Mouse (Mus musculus) hindbrain, embryonic 11.5 days (tissue): ENCODE data around the gene Elmo1. TPM values are rescaled to one million over a fixed set of nuclear protein-coding genes. Genes with fewer than 3 reads are reported as not detected.
A peak's percentile ranks its signal among the peaks of the same experiment; 100 is the strongest.

Experiments used
- ATAC-seq: fragments of 200-750 bp; cut with Nextera tagmentation; 2 replicates; pipeline ENCODE4 v1.8.0; 2017; ENCODE audit warnings: mild to moderate bottlenecking, moderate TSS enrichment, moderate library complexity; ENCODE audit not compliant: low FRiP score
- DNase-seq: peaks from one replicate; pipeline ENCODE4 v3.0.0-alpha.2; 2015; ENCODE audit warnings: low spot score
- H3K27ac ChIP-seq: fragments of 300-500 bp; sonication (generic); 2 replicates; pipeline ENCODE4 v1.5.1; 2014; ENCODE audit warnings: mild to moderate bottlenecking, low read depth, low read length
- H3K27me3 ChIP-seq: fragments of 300-500 bp; sonication (generic); 2 replicates; pipeline ENCODE4 v1.6.1; 2014; ENCODE audit warnings: mild to moderate bottlenecking, low read length, moderate library complexity, mixed read lengths; ENCODE audit not compliant: control insufficient read depth, insufficient read depth
- H3K36me3 ChIP-seq: fragments of 300-500 bp; sonication (generic); 2 replicates; pipeline ENCODE4 v1.6.1; 2014; ENCODE audit warnings: mild to moderate bottlenecking, low read length, moderate library complexity, mixed read lengths; ENCODE audit not compliant: control insufficient read depth, insufficient read depth
- H3K4me1 ChIP-seq: fragments of 300-500 bp; sonication (generic); replicated peaks from 2 replicates; pipeline ENCODE4 v1.6.1; 2014; ENCODE audit warnings: low read length, mixed read lengths; ENCODE audit not compliant: control insufficient read depth, insufficient read depth
- H3K4me2 ChIP-seq: fragments of 300-500 bp; sonication (generic); replicated peaks from 2 replicates; pipeline ENCODE4 v1.6.1; 2014; ENCODE audit warnings: mild to moderate bottlenecking, low read depth, low read length
- H3K4me3 ChIP-seq: fragments of 300-500 bp; sonication (generic); 2 replicates; pipeline ENCODE4 v1.5.1; 2014; ENCODE audit warnings: low read depth, low read length
- H3K9ac ChIP-seq: fragments of 300-500 bp; sonication (generic); 2 replicates; pipeline ENCODE4 v1.6.1; 2014; ENCODE audit warnings: low read depth, low read length
- H3K9me3 ChIP-seq: fragments of 300-500 bp; sonication (generic); 2 replicates; pipeline ENCODE4 v1.6.1; 2016; ENCODE audit warnings: low read length; ENCODE audit not compliant: control insufficient read depth
- WGBS: fragments of 180-500 bp; shearing (Covaris S2); extraction: QIAGEN DNeasy Blood & Tissue Kit; methylation state at CpG from one replicate; pipeline ENCODE4 v1.1.7; 2014; 5-methylcytosine and 5-hydroxymethylcytosine counted together
- polyA plus RNA-seq: library from polyadenylated mRNA; unstranded; fragments of >200 nt; fragmentation: Nextera tagmentation; extraction: Ambion mirVana; gene quantifications from 2 replicates; pipeline ENCODE4 v1.2.1, GENCODE M21; 2014

Elmo1 gene
- polyA plus RNA-seq, 1 experiment from 2014 or later, result 22.9 TPM

GRCm38 (mm10) chr13:20523671-20524070 lies 433.3 kb downstream of the Elmo1 start:
- Histone ChIP-seq H3K4me1 (no peaks in the 10 kb centered on the region), H3K9ac (no peak overlapping the region), H3K9me3 (no peaks in the 10 kb centered on the region), H3K27me3 (no peaks in the 10 kb centered on the region), H3K4me3 (no peak overlapping the region), H3K36me3 (no peaks in the 10 kb centered on the region), H3K27ac (no peak overlapping the region), H3K4me2 (no peak overlapping the region)
- ATAC-seq (no peak), DNase-seq (no peak)
- 72% methylated on average over 1 of the region's 1 CpGs for WGBS

- no peaks in the 10 kb centered on the region for H3K27me3 ChIP-seq
- no peak for ATAC-seq
- no peaks in the 10 kb centered on the region for H3K36me3 ChIP-seq
- H3K4me3 ChIP-seq, result no peak overlapping the region
- 81% methylated on average over 4 of the region's 4 CpGs for WGBS
- no peaks in the 10 kb centered on the region for H3K9me3 ChIP-seq
- DNase-seq, result no peak
- no peaks in the 10 kb centered on the region for H3K4me1 ChIP-seq
- no peak overlapping the region for H3K27ac ChIP-seq
- H3K9ac ChIP-seq, result no peak overlapping the region
- no peak overlapping the region for H3K4me2 ChIP-seq
Measured at GRCm38 (mm10) chr13:20525844-20526243, 435.4 kb downstream of the Elmo1 start.

DNA sequence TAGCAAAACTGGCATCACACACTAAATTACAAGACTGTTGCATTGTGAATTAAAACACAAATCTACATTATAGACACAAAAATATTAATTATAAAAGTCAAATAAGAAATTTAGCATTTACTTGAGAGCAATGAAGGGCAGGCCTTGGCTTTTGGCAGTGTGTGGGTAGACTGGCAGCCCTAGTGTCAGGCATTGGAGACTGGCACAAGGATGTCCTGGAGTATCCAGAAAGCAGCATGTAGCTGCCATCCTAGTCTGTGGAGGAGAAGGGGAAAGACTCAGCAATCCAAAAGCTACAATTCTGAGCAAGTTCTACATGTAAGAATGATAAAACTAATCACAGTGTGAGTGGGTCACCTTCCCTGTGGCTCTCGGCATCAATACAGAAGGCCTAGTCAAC lies 446.7 kb downstream of the Elmo1 start:
- Histone ChIP-seq H3K36me3 (no peaks in the 10 kb centered on the region), H3K27me3 (no peaks in the 10 kb centered on the region), H3K4me1 (no peaks in the 10 kb centered on the region), H3K27ac (no peak overlapping the region), H3K9me3 (no peaks in the 10 kb centered on the region), H3K9ac (no peak overlapping the region), H3K4me2 (no peak overlapping the region), H3K4me3 (no peak overlapping the region)
- 88% methylated on average over 1 of the region's 1 CpGs for WGBS
- ATAC-seq (no peak), DNase-seq (no peak)

- no peaks in the 10 kb centered on the region for H3K36me3 ChIP-seq
- ATAC-seq (no peak), DNase-seq (no peak)
- no peaks in the 10 kb centered on the region for H3K27me3 ChIP-seq
- H3K4me1 ChIP-seq, result no peaks in the 10 kb centered on the region
- H3K27ac ChIP-seq, result no peak overlapping the region
- no peak overlapping the region for H3K4me3 ChIP-seq
- H3K9ac ChIP-seq, result no peak overlapping the region
- no peak overlapping the region for H3K4me2 ChIP-seq
- H3K9me3 ChIP-seq, result no peaks in the 10 kb centered on the region
- WGBS, result 81% methylated on average over 2 of the region's 2 CpGs
Measured at GRCm38 (mm10) chr13:20537487-20537886, 447.1 kb downstream of the Elmo1 start.

GRCm38 (mm10) chr13:20538216-20539070 lies 448.0 kb downstream of the Elmo1 start:
- DNase-seq, result no peak
- WGBS, result 83% methylated on average over 12 of the region's 12 CpGs
- no peaks in the 10 kb centered on the region for H3K36me3 ChIP-seq
- no peaks in the 10 kb centered on the region for H3K9me3 ChIP-seq
- no peak for ATAC-seq
- no peak overlapping the region for H3K4me2 ChIP-seq
- no peaks in the 10 kb centered on the region for H3K27me3 ChIP-seq
- no peak overlapping the region for H3K9ac ChIP-seq
- H3K27ac ChIP-seq, result no peak overlapping the region
- H3K4me3 ChIP-seq, result no peak overlapping the region
- no peaks in the 10 kb centered on the region for H3K4me1 ChIP-seq

DNA sequence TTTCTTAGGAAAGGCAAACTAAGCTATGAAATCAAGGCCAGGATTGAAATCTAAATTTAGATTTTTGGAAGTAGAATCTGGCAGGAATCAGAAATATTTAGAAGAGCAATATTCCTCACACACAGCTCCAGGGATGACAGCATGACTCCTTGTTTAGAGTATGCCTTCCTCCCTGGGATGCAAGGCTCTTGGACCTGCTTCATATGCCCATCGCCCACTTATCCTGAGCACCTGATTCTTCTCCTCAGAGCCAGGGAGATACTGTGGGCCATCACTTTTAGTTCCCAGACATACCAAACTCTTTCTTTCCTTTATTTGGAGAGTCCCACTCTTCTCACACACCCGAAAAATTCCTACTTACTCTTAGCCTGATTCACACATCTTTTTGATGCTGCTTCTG lies 449.2 kb downstream of the Elmo1 start:
- Histone ChIP-seq H3K4me2 (no peak overlapping the region), H3K27me3 (no peaks in the 10 kb centered on the region), H3K27ac (no peak overlapping the region), H3K36me3 (no peaks in the 10 kb centered on the region), H3K4me3 (no peak overlapping the region), H3K9ac (no peak overlapping the region), H3K9me3 (no peaks in the 10 kb centered on the region), H3K4me1 (no peaks in the 10 kb centered on the region)
- WGBS, result 76% methylated on average over 2 of the region's 2 CpGs
- DNase-seq (no peak), ATAC-seq (no peak)

- H3K4me1 ChIP-seq, result no peaks in the 10 kb centered on the region
- no peak overlapping the region for H3K27ac ChIP-seq
- ATAC-seq, result no peak
- H3K36me3 ChIP-seq, result no peaks in the 10 kb centered on the region
- H3K4me3 ChIP-seq, result no peak overlapping the region
- no peak overlapping the region for H3K9ac ChIP-seq
- no peaks in the 10 kb centered on the region for H3K9me3 ChIP-seq
- DNase-seq, result no peak
- no peaks in the 10 kb centered on the region for H3K27me3 ChIP-seq
- 84% methylated on average over 12 of the region's 12 CpGs for WGBS
- H3K4me2 ChIP-seq, result no peak overlapping the region
Measured at GRCm38 (mm10) chr13:20546568-20547204, 456.3 kb downstream of the Elmo1 start.

DNA sequence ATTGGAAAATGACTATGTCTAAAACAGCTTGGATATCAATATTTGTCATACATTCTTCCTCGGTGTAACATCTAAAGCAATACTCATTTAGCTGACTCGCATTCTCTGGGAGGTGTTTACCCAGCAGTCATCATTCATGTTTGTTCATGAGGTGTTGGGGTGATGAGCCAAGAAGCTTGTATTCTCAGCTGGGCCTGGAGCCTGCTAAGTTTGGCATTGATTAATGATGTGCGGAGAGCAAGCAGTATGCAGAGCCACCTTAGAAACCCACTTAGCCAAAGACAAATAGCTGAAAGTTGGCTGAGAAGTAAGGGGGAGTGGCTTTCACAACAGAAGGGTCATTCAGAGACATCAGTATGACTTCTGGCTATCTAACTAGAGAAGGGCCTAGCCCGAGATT lies 459.6 kb downstream of the Elmo1 start:
- DNase-seq (no peak), ATAC-seq (0 out of 2 replicates have a peak, but pooled peaks have one; percentile 22)

GRCm38 (mm10) chr13:20551559-20551958 lies 461.2 kb downstream of the Elmo1 start:
- H3K27ac ChIP-seq, result no peak overlapping the region
- no peaks in the 10 kb centered on the region for H3K9me3 ChIP-seq
- DNase-seq, result no peak
- no peaks in the 10 kb centered on the region for H3K4me1 ChIP-seq
- no peaks in the 10 kb centered on the region for H3K36me3 ChIP-seq
- no peak overlapping the region for H3K4me3 ChIP-seq
- WGBS, result 95% methylated on average over 1 of the region's 1 CpGs
- no peak overlapping the region for H3K9ac ChIP-seq
- no peaks in the 10 kb centered on the region for H3K27me3 ChIP-seq
- no peak for ATAC-seq
- H3K4me2 ChIP-seq, result no peak overlapping the region

More for the DNA sequence above, 459.6 kb downstream of the Elmo1 start:
- no peak overlapping the region for H3K9ac ChIP-seq
- no peak overlapping the region for H3K4me2 ChIP-seq
- no peak overlapping the region for H3K27ac ChIP-seq
- 75% methylated on average over 4 of the region's 4 CpGs for WGBS
- no peaks in the 10 kb centered on the region for H3K9me3 ChIP-seq
- no peak overlapping the region for H3K4me3 ChIP-seq
- no peaks in the 10 kb centered on the region for H3K4me1 ChIP-seq
- no peaks in the 10 kb centered on the region for H3K36me3 ChIP-seq
- no peaks in the 10 kb centered on the region for H3K27me3 ChIP-seq
